In the genomic region with DNA sequence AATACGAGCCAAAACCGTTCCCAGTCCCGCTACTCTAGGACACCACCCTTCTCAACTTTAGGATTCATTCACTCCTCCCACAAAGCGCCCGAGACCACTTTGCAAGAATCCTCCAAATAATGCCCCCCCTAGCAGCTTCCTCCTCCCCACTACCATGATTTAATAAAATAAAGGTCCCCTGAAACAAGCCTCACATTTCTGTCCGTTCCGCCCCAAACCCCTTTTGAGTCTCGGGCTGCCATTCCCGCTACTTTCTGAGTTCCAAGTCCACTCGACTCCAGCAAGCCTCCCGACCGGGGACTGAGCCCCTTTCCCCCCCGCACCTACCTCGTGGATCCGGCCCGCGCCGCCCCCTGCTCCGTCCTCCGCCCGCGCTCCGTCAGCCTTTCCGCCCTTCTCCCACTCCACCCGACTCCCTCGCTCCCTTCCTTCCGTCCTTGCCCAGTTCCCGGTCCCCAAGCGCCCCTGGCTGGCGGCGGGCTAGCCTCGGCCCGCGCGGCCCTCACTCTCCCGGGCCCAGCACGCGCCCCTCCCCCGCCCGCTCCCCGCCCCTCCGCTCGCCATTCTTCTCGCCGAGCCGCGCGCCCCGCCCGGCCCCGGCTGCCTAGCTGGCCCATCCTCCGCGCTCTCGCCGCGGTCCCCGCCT, we compare ENCODE assay signal across 8 mouse cellular contexts. TPM values are rescaled to one million over a fixed set of nuclear protein-coding genes. Genes with fewer than 3 reads are reported as not detected.
DNase-seq lines count a peak whose midpoint lies in the region; ATAC-seq and TF ChIP-seq lines count a peak whose summit lies in the region.

No protein-coding gene starts in this region.

- no peaks in the 10 kb centered on the region for H3K27me3 ChIP-seq in embryonic facial prominence, embryonic 15.5 days
- H3K27me3 ChIP-seq in intestine, embryonic 15.5 days (replicated peaks), result no peaks in the 10 kb centered on the region

- peaks cover 29% of the 10 kb centered on the region for H3K36me3 ChIP-seq in embryonic facial prominence, embryonic 15.5 days
- 0 out of 2 replicates have a peak, but pooled peaks cover 8% of the 10 kb centered on the region for H3K36me3 ChIP-seq in intestine, embryonic 15.5 days

- peak overlapping the region; percentile 67 for H3K27ac ChIP-seq in left cerebral cortex, adult 2 months
- H3K27ac ChIP-seq in embryonic facial prominence, embryonic 15.5 days (replicated peaks), result peak overlapping the region; percentile 95
- H3K27ac ChIP-seq in intestine, embryonic 15.5 days, result peak overlapping the region; percentile 97

- H3K9me3 ChIP-seq in embryonic facial prominence, embryonic 15.5 days (replicated peaks), result no peaks in the 10 kb centered on the region
- no peaks in the 10 kb centered on the region for H3K9me3 ChIP-seq in intestine, embryonic 15.5 days

- WGBS in embryonic facial prominence, embryonic 15.5 days, result under 1% methylated on average over 57 of the region's 57 CpGs
- WGBS in intestine, embryonic 15.5 days, result under 1% methylated on average over 57 of the region's 57 CpGs

- peak overlapping the region; percentile 71 for H3K4me3 ChIP-seq in left cerebral cortex, adult 2 months
- H3K4me3 ChIP-seq in embryonic facial prominence, embryonic 15.5 days (replicated peaks), result peak overlapping the region; percentile 89
- peak overlapping the region; percentile 89 for H3K4me3 ChIP-seq in intestine, embryonic 15.5 days (replicated peaks)

- ATAC-seq in embryonic facial prominence, embryonic 15.5 days (ENCODE audit: insufficient number of reproducible peaks, low FRiP score, low TSS enrichment, low read depth), result peak; percentile 85
- peak; percentile 91 for ATAC-seq in intestine, embryonic 15.5 days

- peak overlapping the region; percentile 61 for H3K4me2 ChIP-seq in embryonic facial prominence, embryonic 15.5 days (replicated peaks)
- peak overlapping the region; percentile 68 for H3K4me2 ChIP-seq in intestine, embryonic 15.5 days (replicated peaks)

- peak overlapping the region; percentile 93 for H3K9ac ChIP-seq in embryonic facial prominence, embryonic 15.5 days
- peak overlapping the region; percentile 99 for H3K9ac ChIP-seq in intestine, embryonic 15.5 days

- no peak for TF ChIP-seq CTCF in left cerebral cortex, adult 2 months (IDR thresholded peaks at IDR 0.05)

- intact Hi-C loops in left cerebral cortex, adult 2 months (cut with DNase I), result loop anchor here (1.0 kb wide), 1 partner anchor 163 kb away; a partner anchor contains a TSS

- peak in 1 of 2 experiments; percentile 28 for DNase-seq in left cerebral cortex, adult 2 months (ENCODE audit: extremely low spot score in 1 of 2, low spot score in 2 of 2)
- no peak for DNase-seq in left cerebral cortex, adult 9 months (ENCODE audit: low spot score in 2 of 2)
- DNase-seq in R1 (ENCODE audit: low read depth, low spot score), result peak; percentile 70
- DNase-seq in lung, postnatal 36 days, result peak; percentile 8
- peak; percentile 65 for DNase-seq in testis, postnatal 14 days (ENCODE audit: low spot score)
- DNase-seq in frontal cortex, adult 2 months (ENCODE audit: extremely low spot score in 1 of 2, low spot score in 1 of 2), result no peak

- peaks cover 16% of the 10 kb centered on the region for H3K4me1 ChIP-seq in embryonic facial prominence, embryonic 15.5 days
- H3K4me1 ChIP-seq in intestine, embryonic 15.5 days (replicated peaks), result peaks cover 8% of the 10 kb centered on the region; the same call in 1 of the 2 replicates

RNA-seq across cellular contexts. Expression of a gene that starts 0.5 kb away (rescaled TPM):
- 10 to 100 TPM; 36.4 to 39.4 TPM for total RNA-seq in left cerebral cortex, adult 2 months (2021)
- 59.7 and 60.5 TPM in 2 replicates for polyA plus RNA-seq in embryonic facial prominence, embryonic 15.5 days (2015; fragmentation: Nextera tagmentation; extraction: Ambion mirVana)
- 67.1 and 71.1 TPM in 2 replicates for polyA plus RNA-seq in intestine, embryonic 15.5 days (2015; fragmentation: Nextera tagmentation; extraction: Ambion mirVana)
- 27.4 and 28.9 TPM in 2 replicates for polyA plus RNA-seq in frontal cortex, adult 2 months (2012; rRNA removed)

RNA-seq across cellular contexts. Expression of a gene that starts 22.9 kb away (rescaled TPM):
- 1 to 10 TPM; 1.7 to 2.0 TPM for total RNA-seq in left cerebral cortex, adult 2 months (2021)
- polyA plus RNA-seq in embryonic facial prominence, embryonic 15.5 days (2015; fragmentation: Nextera tagmentation; extraction: Ambion mirVana), result 1.3 TPM in 2 replicates
- polyA plus RNA-seq in intestine, embryonic 15.5 days (2015; fragmentation: Nextera tagmentation; extraction: Ambion mirVana), result 0.10 and 0.18 TPM in 2 replicates
- polyA plus RNA-seq in frontal cortex, adult 2 months (2012; rRNA removed), result 0.78 and 0.90 TPM in 2 replicates

RNA-seq across cellular contexts. Expression of a gene that starts 42.6 kb away (rescaled TPM):
- 10 to 100 TPM; 20.2 to 26.5 TPM for total RNA-seq in left cerebral cortex, adult 2 months (2021)
- 18.3 and 21.6 TPM in 2 replicates for polyA plus RNA-seq in embryonic facial prominence, embryonic 15.5 days (2015; fragmentation: Nextera tagmentation; extraction: Ambion mirVana)
- polyA plus RNA-seq in intestine, embryonic 15.5 days (2015; fragmentation: Nextera tagmentation; extraction: Ambion mirVana), result 11.3 and 11.4 TPM in 2 replicates
- 6.0 and 6.8 TPM in 2 replicates for polyA plus RNA-seq in frontal cortex, adult 2 months (2012; rRNA removed)

Comparison
In these comparisons a context has a peak if more than half of its experiments do, and no peak if none do; other contexts are left out.
1. DNase-seq: peak in R1 (single experiment), lung, postnatal 36 days (single experiment) and testis, postnatal 14 days (single experiment); none in left cerebral cortex, adult 9 months (0 of 2) and frontal cortex, adult 2 months (0 of 2).
2. Peak in every context shown above with its lines, with median percentiles within 50 percentile points of each other: H3K27ac ChIP-seq and H3K4me3 ChIP-seq.